Mouse (Mus musculus) lung, adult 2 months (tissue): Measurements from ENCODE around the gene Btbd2.

Experiments
- CTCF ChIP-seq: fragments of 200-500 bp; IDR thresholded peaks from 2 replicates; pipeline ENCODE4 v1.5.1; 2011; ENCODE audit warnings: mild to moderate bottlenecking, low read length, control low read depth; ENCODE audit not compliant: insufficient read depth
- POLR2A ChIP-seq: fragments of 200-500 bp; IDR thresholded peaks from 2 replicates; pipeline ENCODE4 v1.6.1; 2011; ENCODE audit warnings: low read depth, mild to moderate bottlenecking, control low read depth, low read length, borderline replicate concordance; ENCODE audit errors: extremely low read depth

DNA sequence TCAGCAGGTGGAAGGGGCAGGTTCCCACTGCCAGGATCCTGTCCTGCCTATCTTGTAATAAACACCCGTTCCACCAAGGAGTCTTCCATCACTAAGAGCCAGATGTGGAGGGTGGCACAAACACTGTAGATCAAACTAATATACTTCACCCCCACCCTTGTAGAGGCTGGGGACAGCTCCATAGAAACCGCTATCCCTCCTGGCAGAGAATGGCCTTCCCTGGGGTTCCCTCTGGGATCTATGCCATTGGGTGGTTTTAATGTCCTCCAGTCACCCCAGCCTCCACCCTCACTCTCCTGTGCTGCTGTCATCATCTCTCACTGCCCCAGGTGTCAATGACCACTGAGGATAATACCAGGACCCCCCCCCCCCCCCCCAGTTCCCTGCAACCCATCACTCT is 13.7 kb upstream of the Btbd2 start:
- TF ChIP-seq CTCF (no peak), POLR2A (no peak)
